Mouse (Mus musculus) liver, adult 2 months (tissue): ENCODE results near the gene Galnt10.

Experiments used
- CTCF ChIP-seq: fragments of 200-500 bp; IDR thresholded peaks from 2 replicates; pipeline ENCODE4 v1.5.1; 2011; ENCODE audit warnings: low read depth, low read length, control low read depth
- POLR2A ChIP-seq: fragments of 200-500 bp; IDR thresholded peaks from 2 replicates; pipeline ENCODE4 v1.6.1; 2011; ENCODE audit warnings: low read length, control low read depth; ENCODE audit not compliant: insufficient read depth; ENCODE audit errors: extremely low read depth

GRCm38 (mm10) chr11:57753538-57754203, 108.4 kb downstream of the Galnt10 start:
- TF ChIP-seq CTCF (no peak), POLR2A (no peak)
